Mouse (Mus musculus) T-helper 1 cell (primary cell): Measurements from ENCODE around the gene Il10.
"Not testable (repeated sequence)": the region's sequence is repeated elsewhere in the genome, so short reads cannot be mapped to it uniquely, and the experiment has no call there.

ENCODE experiments used
- in situ Hi-C: fragments of 300-600 bp; cut with MboI, MseI; formaldehyde crosslinking; loops from one replicate; pipeline ENCODE4 v1.15.1; 2025; ENCODE audit warnings: high pct_unique_total_duplicates

The Il10 gene

GRCm38 (mm10) chr1:131020425-131021310, 1.0 kb downstream of the Il10 start:
- in situ Hi-C loops = no loop called here

GRCm38 (mm10) chr1:131021438-131021837, 1.8 kb downstream of the Il10 start:
- in situ Hi-C loops = no loop called here

DNA sequence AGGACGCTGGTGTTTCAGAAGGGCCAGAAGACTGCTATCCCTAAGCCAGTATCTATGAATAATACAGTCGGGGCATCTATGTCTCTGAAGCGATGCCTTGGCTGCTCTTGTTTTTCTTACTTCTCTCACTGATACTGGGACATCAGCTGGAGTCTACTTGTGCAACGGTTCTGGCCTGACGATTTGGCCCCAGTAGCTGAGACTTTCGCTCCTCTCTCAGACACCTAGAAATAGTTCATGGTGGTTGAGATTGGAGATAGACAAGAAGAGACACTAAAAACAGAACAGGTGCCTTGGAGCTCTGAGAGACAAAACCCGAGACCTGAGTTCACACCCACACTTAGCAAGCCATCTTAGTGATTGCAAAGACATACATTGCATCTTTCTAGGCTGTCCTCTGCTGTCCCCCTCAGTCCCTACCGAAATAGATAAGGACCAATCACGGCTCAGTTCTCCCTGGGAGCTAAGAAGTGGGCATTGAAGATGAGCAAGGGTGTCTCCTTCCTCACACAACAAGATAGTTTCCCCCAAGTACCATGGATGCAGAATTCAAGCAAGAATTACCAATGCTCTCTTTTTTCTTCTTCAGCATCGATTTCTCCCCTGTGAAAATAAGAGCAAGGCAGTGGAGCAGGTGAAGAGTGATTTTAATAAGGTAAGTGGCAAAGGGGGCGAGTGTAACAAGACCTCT, 2.4 kb downstream of the Il10 start:
- in situ Hi-C loops = no loop called here

DNA sequence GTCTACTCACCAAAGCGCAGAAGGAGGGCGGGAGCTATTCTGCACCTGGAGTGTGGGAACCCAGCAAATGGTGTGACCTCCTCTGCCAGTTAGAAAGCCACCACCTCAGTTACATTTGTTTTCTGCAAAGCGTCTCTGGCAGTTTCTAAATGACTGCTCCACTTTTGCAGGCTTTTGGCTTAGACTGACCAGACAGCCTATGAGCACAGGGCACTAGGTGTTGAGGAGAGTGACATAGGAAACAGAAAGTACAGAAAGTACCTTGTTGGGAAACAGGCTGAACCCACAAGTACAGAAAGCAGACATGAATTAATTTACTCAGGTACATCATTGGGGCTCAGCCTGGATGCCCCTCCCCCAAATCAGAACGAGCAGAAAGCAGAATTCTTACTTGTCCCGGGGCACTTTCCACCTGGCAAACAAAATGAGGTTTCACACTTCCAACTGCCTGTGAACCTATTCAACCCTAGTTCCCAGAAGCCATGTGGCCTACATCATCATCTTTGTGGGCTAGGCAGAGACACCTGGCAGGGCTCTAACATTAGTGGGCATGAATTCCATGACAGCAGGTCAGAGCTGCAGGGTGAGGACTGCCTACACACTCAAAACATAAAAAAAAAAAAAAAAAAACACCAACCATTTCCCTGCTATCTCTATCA, 3.1 kb downstream of the Il10 start:
- in situ Hi-C loops = no loop called here

DNA sequence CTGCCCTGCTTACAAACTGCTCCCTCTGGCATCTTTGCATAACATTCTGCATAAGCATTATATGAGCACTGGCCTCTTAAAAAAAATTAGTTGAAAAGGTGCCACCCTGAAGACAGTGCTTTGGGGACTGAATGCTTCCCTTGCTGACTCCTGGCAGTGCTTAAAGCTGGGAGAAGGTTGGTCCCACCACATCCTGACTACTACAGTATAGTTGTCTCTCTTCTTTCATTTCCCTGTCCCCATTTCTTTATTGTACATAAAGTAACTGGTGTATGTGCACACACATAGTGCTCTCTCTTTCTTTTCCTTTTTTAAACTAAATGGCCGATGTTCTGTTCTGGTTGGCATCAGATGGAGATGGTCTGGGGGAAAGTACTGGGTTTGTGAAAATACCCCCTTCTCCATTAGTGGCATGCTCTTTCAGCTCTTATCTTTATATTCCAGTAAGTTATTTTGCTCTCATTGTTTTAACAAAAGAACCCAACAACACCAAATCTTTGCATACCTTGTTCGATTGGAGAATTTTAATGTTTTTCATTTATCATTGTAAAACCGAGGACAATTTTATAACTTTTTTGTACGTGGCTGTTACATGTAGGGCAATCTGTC, 3.7 kb downstream of the Il10 start:
- in situ Hi-C loops = not testable (repeated sequence)

DNA sequence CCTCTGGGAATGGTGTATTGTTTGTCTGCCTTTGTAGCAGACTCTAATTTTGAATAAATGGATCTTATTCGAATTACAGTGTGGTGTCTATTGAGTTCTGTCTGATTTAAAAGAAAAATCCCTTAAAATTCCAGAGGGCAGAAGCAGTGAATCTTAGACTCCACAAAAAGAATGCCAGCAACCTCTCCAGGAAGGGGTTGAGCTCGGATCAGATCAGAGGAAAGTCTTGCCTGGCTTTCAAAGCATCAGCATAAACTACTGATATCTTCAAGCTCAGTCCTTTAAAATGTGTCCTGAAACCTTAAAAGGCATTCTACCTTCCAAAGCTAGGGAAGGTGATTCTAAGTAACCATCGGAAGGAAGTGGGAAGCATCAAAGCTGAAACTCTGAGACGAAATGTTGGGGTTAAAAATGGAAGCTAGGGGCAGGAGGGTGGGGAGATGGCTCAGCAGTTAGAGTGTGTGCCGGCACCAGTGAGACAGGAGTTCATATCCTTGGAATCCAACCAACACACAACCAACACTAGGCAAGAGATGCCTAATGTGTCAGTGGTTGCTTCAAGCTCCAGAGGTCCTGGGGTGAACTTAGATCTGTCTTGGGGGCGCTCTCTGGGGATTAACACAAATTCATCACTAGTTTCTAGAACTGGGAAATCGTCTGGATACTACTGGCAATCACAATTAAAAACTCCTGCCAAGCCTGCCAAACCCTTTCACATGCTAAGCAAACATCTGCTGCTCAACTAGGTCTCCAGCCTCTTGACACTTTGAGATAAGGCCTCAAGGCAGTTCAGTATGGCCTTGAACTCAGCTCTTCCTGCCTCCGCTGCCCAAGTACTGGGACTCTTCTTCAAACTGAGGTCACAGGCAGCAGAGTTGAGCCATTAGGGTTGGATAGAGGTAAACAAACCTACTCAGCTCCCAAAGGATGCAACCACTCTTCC, 5.5 kb downstream of the Il10 start:
- in situ Hi-C loops = no loop called here

DNA sequence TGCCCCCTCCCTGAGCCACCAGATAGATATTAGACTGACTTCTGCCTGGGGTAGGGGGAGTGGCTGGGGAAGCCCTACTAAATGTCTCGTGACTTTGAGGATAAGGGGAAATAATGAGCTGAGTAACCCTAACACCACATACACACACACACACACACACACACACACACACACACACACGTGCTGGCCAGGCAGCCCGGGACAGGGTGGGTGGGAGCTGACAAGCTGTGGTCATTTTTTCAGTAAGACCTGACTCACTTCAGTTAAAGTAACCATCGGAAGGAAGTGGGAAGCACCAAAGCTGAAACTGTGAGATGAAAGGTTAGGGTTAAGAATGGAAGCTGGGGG, 6.2 kb downstream of the Il10 start:
- in situ Hi-C loops = no loop called here

DNA sequence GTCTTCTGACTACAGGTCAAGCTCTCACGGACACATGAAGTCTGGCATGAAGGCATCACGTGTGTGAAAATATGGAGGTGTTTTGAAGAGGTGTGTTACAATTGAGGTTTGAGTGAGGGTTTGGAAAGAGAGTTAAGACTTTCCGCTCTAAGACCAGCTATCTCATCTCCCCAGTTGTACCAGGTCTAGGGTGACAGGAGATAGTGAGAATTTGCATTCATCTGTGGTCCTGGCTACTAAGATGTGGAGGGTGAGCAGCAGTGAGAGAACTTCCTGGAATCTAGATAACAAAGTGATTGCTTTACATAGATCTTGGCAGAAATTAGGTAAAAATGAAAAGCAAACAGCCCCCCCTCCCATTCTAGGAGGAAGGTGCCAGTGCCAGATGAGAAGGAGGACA, 9.6 kb downstream of the Il10 start:
- in situ Hi-C loops = no loop called here

DNA sequence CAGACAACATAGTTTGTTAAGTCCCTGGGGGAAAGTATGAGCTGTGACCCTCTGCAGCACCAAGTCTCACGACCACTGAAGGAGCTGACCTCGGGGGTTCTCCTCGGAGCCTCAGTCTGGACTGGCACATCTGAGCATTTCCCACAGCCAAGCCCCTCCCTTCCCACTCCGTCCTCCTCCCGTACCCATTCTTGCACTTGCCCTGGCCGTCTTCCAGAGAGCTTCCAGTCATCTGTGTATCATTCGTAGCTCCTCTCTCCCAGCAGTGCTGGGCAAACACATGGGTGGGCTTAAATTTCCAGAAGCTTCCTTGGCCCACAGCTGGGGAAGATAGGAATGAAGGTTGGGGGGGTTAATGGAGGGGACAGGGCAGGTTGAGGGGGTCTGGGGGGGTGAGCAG, 10.6 kb downstream of the Il10 start:
- in situ Hi-C loops = no loop called here

DNA sequence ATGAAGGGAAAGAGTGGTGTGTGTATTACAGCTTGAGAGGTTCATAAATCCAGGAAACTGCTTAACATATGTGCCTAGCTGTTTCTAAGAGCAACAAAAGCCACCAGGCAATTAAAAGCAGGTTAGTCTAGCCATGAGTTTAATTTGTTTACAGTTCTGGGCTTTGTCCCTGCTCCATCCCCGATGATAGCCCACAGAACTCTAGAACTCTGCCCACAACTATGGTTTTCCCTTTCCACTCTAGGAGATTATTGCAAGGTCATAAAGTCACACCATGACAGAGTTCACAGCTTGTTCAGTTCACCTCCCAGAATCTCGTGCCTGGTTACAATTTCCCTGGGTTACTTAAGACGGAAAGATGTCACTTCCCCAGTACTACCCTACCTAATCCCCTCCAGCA, 11.6 kb downstream of the Il10 start:
- in situ Hi-C loops = no loop called here

DNA sequence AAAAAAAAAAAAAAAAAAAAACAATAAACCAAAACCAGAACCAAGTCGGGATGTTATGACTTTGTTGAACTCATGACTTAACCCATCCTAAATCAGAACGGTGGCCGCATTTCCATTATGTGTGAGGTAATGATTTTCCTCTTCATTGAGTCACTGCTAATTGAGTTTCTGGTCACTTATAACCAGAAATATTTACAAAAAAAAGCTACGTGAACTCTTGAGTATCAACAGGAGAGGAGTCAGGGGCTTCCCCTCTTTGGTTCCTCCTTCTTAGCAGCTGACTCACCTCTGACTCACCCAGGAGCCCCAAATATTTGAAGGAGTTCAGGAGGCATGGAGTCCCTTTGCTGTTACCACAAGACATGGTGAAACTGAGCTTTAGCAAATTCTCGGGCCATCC, 18.4 kb downstream of the Il10 start:
- in situ Hi-C loops = no loop called here

- in situ Hi-C loops = no loop called here
Measured at GRCm38 (mm10) chr1:131038415-131039017, 18.9 kb downstream of the Il10 start.

DNA sequence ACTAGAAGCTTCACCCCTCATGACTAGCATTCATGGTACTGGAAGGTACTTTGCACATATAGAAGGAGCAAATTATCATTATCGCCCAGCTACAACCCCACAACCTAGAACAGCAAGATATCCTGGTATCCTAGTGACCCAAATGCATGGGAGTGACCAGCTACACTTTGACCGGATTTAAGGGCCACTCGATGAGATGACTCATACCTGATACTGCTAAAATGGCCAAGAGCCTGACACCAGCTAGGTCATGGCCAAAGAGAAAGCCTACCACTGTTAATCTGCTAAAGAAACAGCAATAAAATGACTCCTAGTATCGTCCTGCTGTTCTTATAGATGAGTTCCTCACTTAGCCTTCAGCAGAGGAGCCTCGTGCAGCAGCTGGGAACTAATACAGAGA, 19.8 kb downstream of the Il10 start:
- in situ Hi-C loops = no loop called here

- in situ Hi-C loops = no loop called here
Measured at GRCm38 (mm10) chr1:131042263-131042662, 22.6 kb downstream of the Il10 start.

- in situ Hi-C loops = no loop called here
Measured at GRCm38 (mm10) chr1:131042721-131043120, 23.1 kb downstream of the Il10 start.

GRCm38 (mm10) chr1:131043636-131044035, 24.0 kb downstream of the Il10 start:
- in situ Hi-C loops = no loop called here

GRCm38 (mm10) chr1:131045723-131046355, 26.2 kb downstream of the Il10 start:
- in situ Hi-C loops = no loop called here

DNA sequence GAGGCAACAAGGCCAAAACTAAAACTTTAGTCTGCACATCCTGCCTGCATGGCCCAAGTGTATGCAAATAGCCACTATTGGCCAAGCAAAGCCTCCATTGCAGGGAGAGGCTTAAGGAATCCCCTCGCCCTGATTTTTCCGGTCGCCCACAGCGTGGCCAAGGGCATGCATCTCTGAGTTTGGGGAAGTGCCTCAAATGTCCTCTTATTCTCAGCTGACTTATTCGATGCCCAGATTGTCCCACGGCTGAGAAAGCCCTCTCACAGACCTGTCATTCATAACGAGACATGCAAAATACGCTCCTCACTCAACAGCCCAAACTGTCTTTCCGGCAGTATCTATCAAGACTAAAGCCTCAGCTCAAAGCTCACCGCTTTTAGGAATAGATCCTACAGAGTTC, 27.0 kb downstream of the Il10 start:
- in situ Hi-C loops = no loop called here

GRCm38 (mm10) chr1:131048121-131048863, 28.6 kb downstream of the Il10 start:
- in situ Hi-C loops = no loop called here

GRCm38 (mm10) chr1:131048946-131049345, 29.3 kb downstream of the Il10 start:
- in situ Hi-C loops = no loop called here
